Comparison of ENCODE assay signal across 14 mouse cellular contexts in the genomic region with DNA sequence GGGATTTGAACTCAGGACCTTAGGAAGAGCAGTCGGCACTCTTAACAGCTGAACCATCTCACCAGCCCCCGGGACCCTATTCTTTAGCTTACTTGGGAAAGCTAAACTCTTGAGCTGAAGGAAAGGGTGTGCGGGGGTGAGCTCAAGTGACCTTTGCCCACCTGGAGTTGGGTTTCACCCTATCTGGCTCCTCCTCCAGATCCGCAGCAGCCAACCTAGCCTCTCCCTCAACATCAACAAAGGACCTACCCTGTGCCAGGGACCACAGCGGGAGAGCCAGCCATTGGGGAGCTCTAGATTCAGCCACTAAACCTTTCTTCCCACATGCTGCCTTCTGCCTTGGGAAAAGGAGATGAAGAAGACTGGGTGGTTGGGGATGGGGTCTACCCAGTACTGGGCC.
"Had no signal": no experiment of that assay in that cellular context is flagged by ENCODE, and none has a peak within 500 bp of the region (broad histone marks: within the 10 kb centered on the region; RNA-seq: fewer than 3 reads in every experiment).

No protein-coding gene starts in this region.

- H3K4me2 ChIP-seq: liver, embryonic 12.5 days; lung, embryonic 14.5 days; midbrain, embryonic 11.5 days; midbrain, embryonic 15.5 days; neural tube, embryonic 12.5 days had no signal

- H3K9me3 ChIP-seq: liver, embryonic 12.5 days; megakaryocyte, embryonic 14.5 days; midbrain, embryonic 15.5 days; neural tube, embryonic 12.5 days had no signal

- H3K4me3 ChIP-seq: liver, embryonic 12.5 days; midbrain, embryonic 15.5 days; neural tube, embryonic 12.5 days had no signal

- H3K27me3 ChIP-seq: liver, embryonic 12.5 days; megakaryocyte, embryonic 14.5 days had no signal

- H3K36me3 ChIP-seq: liver, embryonic 12.5 days; midbrain, embryonic 15.5 days; neural tube, embryonic 12.5 days had no signal

- DNase-seq: kidney, adult 11 months; left cerebral cortex, postnatal 4 days; lung, embryonic 14.5 days; lung, postnatal 10 days; lung, postnatal 4 days; retina, postnatal 1 day; thymus, adult 18-20 months; thymus, postnatal 14 days had no signal

- H3K9ac ChIP-seq: liver, embryonic 12.5 days; lung, embryonic 14.5 days; midbrain, embryonic 15.5 days; neural tube, embryonic 12.5 days had no signal

- ATAC-seq: liver, embryonic 12.5 days; midbrain, embryonic 15.5 days had no signal

- H3K27ac ChIP-seq: kidney, postnatal 0 days; liver, embryonic 12.5 days; midbrain, embryonic 15.5 days; neural tube, embryonic 12.5 days had no signal
